Mouse (Mus musculus) MN1 (cell line): Measurements from ENCODE around the gene Gkn1.

Source experiments
- DNase-seq: peaks from one replicate; pipeline ENCODE4 v3.0.0-alpha.2; 2016; ENCODE audit warnings: low spot score

The Gkn1 gene

GRCm38 (mm10) chr6:87323381-87323780 lies 27.4 kb downstream of the Gkn1 start:
- peak; percentile 60 for DNase-seq

- DNase-seq: no peak
Measured at GRCm38 (mm10) chr6:87318651-87319050, 32.1 kb downstream of the Gkn1 start.

- no peak for DNase-seq
Measured at GRCm38 (mm10) chr6:87316966-87317365, 33.8 kb downstream of the Gkn1 start.

GRCm38 (mm10) chr6:87312761-87313160 lies 38.0 kb downstream of the Gkn1 start:
- DNase-seq: no peak

GRCm38 (mm10) chr6:87304486-87304885 lies 46.3 kb downstream of the Gkn1 start:
- DNase-seq: no peak

GRCm38 (mm10) chr6:87302746-87303145 lies 48.0 kb downstream of the Gkn1 start:
- DNase-seq: no peak

GRCm38 (mm10) chr6:87301991-87302390 lies 48.8 kb downstream of the Gkn1 start:
- DNase-seq: no peak
